Mouse (Mus musculus): ENCODE results near the gene Rdh8. TPM values are rescaled to one million over a fixed set of nuclear protein-coding genes. Genes with fewer than 3 reads are reported as not detected.

Rdh8 gene
- total RNA-seq, 2 experiments from 2014 or later, result not detected

GRCm38 (mm10) chr9:20873521-20873920 lies 55.2 kb downstream of the Rdh8 start:
- no peak overlapping the region for H3K4me3 ChIP-seq
- DNase-seq (ENCODE audit: extremely low spot score in 1 of 2, low spot score in 2 of 2), result no peak
- TF ChIP-seq CTCF (IDR thresholded peaks at IDR 0.05), result no peak
- H3K27ac ChIP-seq, result no peak overlapping the region
- intact Hi-C loops (cut with DNase I), result no loop called here

- TF ChIP-seq CTCF (IDR thresholded peaks at IDR 0.05), result no peak
- Histone ChIP-seq H3K27ac (peak overlapping the region; percentile 72), H3K4me3 (no peak overlapping the region)
- DNase-seq (ENCODE audit: extremely low spot score in 1 of 2, low spot score in 2 of 2), result peak in 1 of 2 experiments; percentile 44
- intact Hi-C loops (cut with DNase I), result no loop called here
Observed at GRCm38 (mm10) chr9:20875021-20875790, 56.9 kb downstream of the Rdh8 start.

Other genes starting within 250 kb of the Rdh8 start
- gene Zfp846, start 237.2 kb upstream of the Rdh8 start, total RNA-seq (2021), result 10 to 100 TPM; 19.0 to 21.1 TPM
- 100 to 1,000 TPM; 289 to 312 TPM for gene Ubl5, start 175.6 kb upstream of the Rdh8 start, total RNA-seq (2021)
- 10 to 100 TPM; 26.4 to 28.6 TPM for gene Fbxl12, start 173.7 kb upstream of the Rdh8 start, total RNA-seq (2021)
- 10 to 100 TPM; 40.0 to 41.5 TPM for gene Pin1, start 166.4 kb upstream of the Rdh8 start, total RNA-seq (2021)
- 100 to 1,000 TPM; 152 TPM for gene Olfm2, start 72.2 kb upstream of the Rdh8 start, total RNA-seq (2021)
- 1 to 10 TPM; 1.4 to 1.7 TPM for gene Col5a3, start 3.4 kb upstream of the Rdh8 start, total RNA-seq (2021)
- 10 to 100 TPM; 84.3 to 88.2 TPM for gene A230050P20Rik, start 50.1 kb downstream of the Rdh8 start, total RNA-seq (2021)
- 10 to 100 TPM in 1 of 2 experiments, 1 to 10 TPM in 1; 9.8 to 10.1 TPM for gene Angptl6, start 61.2 kb downstream of the Rdh8 start, total RNA-seq (2021)
- gene Ppan, start 69.7 kb downstream of the Rdh8 start, total RNA-seq (2021), result 10 to 100 TPM; 25.6 to 26.3 TPM
- gene Eif3g, start 80.1 kb downstream of the Rdh8 start, total RNA-seq (2021), result 100 to 1,000 TPM; 118 to 122 TPM
- 10 to 100 TPM; 44.5 to 44.6 TPM for gene Dnmt1, start 141.4 kb downstream of the Rdh8 start, total RNA-seq (2021)
- 1 to 10 TPM; 3.2 to 4.4 TPM for gene S1pr2, start 158.3 kb downstream of the Rdh8 start, total RNA-seq (2021)
- gene Mrpl4, start 184.2 kb downstream of the Rdh8 start, total RNA-seq (2021), result 10 to 100 TPM; 59.2 to 64.2 TPM
- gene Icam1, start 197.5 kb downstream of the Rdh8 start, total RNA-seq (2021), result 1 to 10 TPM; 2.0 to 3.6 TPM
- gene Icam4, start 210.9 kb downstream of the Rdh8 start, total RNA-seq (2021), result 1 to 10 TPM; 1.5 to 1.6 TPM
- 100 to 1,000 TPM; 230 to 248 TPM for gene Icam5, start 213.6 kb downstream of the Rdh8 start, total RNA-seq (2021)
- gene Zglp1, start 248.6 kb downstream of the Rdh8 start, total RNA-seq (2021), result 1 to 10 TPM in 1 of 2 experiments, not detected in 1; 1.3 TPM